Mouse (Mus musculus): ENCODE measurements around the gene Bnipl. TPM values are rescaled to one million over a fixed set of nuclear protein-coding genes. Genes with fewer than 3 reads are reported as not detected.

Bnipl gene
- total RNA-seq, 2 experiments from 2014 or later, result not detected

DNA sequence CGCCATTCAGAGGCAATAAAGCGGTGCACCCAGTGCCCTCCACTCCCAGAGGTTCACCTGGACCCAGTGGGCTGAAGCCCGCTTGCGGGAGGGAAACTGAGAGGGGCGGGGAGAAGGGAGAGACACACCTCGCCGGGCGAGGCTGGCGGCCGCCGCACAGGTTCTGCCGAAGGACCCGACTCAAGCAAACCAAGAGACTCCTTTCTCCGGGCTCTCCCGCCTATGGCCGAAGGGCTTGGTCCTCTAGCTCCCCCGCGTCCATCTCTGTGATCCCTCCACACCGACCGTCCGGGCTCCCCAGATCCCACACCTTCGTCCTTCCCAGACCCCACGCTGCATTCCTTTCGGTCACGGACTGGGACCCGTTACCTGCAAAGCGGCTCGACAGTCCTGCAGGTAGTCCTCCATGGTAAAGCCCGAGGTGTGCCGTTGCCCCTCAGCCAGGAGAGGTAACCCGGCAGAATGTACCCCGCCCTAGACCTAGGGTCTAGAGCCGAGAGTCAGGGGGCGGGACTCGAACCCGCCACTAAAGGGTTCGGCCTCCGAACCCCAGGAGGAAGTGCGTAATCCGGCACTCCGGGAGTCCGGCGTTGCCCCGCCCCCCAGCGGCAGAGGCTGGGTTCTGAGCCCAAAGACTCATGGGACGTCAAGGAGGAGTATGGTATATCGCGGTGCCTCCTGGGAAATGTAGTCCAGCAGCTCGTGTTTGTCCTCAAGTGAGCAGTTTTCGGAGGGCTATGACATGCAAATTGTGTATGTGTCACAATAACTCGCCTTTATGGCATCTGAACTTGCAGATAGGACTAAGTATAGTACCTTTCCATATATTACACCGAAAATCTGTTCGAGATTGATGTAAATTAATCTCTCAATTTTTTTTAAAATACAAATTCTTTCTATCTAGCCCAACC, 30.5 kb upstream of the Bnipl start, which contains the start of the genes Mindy1 and Prune1:
Gene Mindy1, plus strand, starts transcription at position 130 of the 911 bp plus-strand sequence.
Gene Prune1, minus strand, starts transcription at position 861 of the 911 bp plus-strand sequence.
- peak; percentile 75 for ATAC-seq (replicated peaks; ENCODE audit: poor library complexity)

DNA sequence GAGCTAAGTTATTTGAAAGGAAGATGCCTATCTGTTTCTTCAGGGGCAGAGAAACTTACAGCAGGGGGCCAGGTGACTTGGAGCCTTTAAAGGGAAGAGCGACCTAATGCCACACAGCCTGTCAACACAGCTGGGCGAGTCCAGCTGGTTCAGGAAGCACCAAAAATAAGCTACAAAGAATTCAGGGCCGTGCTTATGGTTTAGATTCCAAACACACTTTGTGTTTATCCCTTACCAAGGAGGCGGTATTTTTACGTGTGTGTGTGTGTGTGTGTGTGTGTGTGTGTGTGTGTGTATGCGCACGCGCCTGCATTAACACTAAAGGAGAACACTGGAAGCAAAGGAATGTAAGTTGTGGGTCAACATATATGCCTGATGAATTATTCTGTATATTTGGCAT, 29.8 kb upstream of the Bnipl start:
- no peak for ATAC-seq (replicated peaks; ENCODE audit: poor library complexity)

DNA sequence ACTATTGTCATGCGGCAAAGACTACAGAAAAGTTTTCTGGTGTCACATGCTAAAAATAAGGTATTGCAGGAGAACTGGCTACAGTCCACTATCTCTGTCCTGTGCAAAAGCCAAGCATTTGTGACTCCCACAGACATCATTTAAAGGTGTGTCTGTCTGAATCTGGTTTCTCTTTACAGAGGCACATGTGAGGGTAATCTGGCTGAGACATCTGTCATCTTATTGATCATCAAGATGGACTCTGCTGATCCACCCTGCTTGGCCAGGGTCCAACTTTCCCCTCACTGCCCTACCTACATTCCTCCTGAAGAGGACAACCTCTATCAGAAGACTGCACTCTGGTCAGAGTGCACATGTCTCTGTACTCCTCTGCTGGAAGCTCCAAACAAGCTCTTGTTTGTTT, 26.2 kb upstream of the Bnipl start:
- ATAC-seq (replicated peaks; ENCODE audit: poor library complexity), result no peak

DNA sequence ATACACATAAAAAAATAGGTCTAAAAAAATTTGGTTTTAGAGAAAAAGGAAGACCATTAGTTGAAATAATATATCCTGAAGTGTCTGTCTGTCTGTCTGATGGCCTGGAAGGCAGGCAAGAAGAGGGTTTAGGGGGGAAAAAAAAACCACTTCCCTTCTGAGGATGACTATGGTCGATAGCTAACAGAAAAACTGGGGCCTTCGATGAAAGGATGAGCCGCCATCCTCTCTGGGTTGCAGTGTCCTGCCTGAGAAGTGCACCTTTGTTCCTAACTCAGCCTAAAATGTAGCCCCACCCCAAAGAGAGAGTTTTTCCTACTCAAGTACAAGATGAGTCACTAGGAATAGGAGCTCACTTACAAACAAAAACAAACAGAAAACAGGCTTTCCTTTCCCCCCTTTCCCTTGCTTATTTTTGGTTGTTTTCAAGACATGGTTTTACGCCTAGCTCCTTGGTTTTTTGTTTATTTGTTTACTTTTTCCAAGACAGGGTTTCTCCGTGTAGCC, 25.5 kb upstream of the Bnipl start:
- no peak for ATAC-seq (replicated peaks; ENCODE audit: poor library complexity)

DNA sequence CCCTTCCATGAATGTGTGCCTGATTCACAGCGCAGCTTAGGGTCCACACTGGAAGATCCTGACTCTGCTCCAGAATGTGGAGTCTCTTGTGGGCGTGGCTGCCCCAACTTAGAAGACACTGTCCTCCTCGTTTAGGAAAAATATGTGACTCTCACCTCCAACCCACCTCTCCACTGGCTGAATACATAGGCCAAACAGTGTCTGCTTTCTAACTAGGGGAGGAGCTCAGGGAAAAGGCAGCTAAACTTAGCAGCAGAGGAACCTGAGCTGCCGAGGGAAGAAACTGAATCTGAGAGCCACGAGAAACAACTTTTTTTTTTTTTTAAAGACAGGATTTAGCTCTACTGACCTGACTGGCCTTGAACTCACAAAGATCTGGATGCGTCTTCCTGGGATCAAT, 24.2 kb upstream of the Bnipl start:
- ATAC-seq (replicated peaks; ENCODE audit: poor library complexity), result no peak

DNA sequence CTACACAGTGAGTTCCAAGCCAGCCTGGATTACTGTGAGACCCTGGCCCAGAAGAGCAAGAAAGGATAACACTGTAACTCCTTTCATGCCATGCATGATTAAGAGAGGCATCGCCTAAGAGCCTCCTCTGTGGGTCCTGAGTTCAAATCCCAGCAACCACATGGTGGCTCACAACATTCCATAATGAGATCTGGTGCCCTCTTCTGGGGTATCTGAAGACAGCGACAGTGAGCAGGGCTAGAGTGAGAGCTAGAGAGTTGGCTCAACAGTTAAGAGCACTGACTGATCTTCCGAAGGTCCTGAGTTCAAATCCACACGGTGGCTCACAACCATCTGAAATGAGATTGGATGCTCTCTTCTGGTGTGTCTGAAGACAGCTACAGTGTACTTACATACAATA, 23.5 kb upstream of the Bnipl start:
- ATAC-seq (replicated peaks; ENCODE audit: poor library complexity), result no peak

DNA sequence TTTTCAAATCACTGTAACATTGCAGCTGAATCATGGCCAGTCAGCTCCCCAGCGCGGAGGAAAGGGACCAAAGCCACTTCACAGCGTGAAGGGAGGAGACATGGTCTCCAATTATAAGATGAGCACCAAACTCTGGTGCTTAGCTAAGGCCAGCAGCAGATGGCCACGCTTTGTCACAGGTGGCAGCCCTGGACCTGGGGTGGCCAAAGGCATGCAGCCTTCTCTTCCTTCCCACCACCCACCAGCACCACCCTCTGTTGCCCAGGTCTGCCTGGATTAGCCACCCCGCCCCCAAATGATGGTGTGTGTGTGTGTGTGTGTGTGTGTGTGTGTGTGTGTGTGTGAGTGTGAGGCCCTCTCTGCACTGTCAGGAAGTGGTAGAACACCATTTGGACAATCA, 22.5 kb upstream of the Bnipl start:
- ATAC-seq (replicated peaks; ENCODE audit: poor library complexity), result no peak

DNA sequence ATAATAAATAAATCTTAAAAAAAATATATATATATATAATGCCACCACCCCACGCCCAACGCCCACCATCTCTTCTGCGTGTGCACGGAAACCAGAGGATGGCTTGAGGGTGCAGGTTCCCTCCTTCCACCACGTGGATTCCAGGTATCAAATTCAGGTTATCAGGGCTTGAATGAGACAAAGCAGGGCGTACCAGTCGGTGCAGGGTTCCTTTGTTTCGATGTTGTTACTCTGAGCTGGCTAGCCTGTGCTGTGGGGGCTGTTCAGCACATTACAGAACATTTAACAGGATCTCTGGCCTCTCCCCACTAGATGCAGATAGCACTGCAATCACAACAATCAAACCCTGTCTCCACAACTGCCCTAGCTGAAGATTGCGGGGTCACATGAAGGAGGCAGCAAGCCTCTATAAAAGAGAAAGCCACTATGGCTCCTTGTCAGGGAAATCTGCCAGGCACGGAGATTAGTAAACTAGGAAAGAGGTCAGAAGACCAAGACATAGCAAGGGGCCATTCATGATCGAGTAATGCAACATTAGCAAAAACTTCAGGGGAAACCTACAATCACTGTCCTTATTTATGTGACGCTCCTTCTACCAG, 19.9 kb upstream of the Bnipl start:
- no peak for ATAC-seq (replicated peaks; ENCODE audit: poor library complexity)

DNA sequence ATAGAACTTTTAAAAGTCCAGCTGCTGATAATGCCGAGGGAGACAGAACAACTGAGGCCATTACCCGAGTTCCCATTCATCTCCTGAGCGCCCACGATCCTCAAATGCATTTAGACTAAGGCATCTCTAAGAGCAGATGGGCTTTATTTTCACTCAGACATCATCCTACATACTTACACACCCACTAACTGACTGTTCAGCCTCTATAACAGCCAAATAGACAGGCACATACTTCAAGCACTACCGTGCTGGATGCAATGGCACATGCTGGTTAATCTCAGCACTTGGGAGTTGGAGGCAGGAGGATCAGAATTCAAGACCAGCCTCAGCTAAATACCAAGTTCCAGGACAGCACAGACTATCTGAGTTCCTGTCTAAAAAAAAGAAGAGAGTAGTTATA, 18.8 kb upstream of the Bnipl start:
- no peak for ATAC-seq (replicated peaks; ENCODE audit: poor library complexity)

DNA sequence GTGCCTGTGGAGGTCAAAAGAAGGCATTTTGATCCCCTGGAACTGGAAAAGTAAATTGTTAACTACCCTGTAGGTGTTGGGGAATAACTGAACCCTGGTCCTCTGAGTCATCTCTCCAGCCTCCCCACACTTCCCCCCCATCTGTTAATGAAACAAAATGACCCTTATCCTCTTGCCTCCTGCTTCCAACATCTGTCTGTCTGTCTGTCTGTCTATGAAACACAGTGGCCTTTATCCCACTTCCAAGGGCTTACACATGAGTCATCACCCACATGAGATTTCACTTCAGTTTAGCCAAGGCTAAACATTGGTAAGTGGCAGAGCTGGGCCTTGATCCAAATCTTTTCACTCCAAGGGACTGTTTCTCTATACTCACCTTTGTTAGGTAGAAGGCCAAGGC, 16.9 kb upstream of the Bnipl start:
- ATAC-seq (replicated peaks; ENCODE audit: poor library complexity), result no peak

DNA sequence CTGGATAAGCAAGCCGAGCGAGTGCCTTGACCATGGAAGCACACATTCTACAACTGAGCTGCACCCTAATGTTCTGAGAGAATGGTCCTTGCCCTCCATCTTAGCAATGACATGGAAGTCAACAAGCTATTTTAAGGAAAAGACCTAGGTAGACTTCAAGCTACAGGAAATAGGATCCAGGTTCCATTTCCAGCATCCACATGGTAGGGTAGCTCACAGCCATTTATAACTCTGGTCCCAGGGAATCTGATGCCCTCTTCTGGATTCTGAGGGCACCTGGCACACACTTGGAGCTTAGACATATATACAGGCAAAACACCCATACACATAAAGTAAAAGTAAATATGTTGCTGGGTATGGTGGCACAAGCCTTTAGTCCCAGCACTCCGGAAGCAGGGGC, 15.1 kb upstream of the Bnipl start:
- no peak for ATAC-seq (replicated peaks; ENCODE audit: poor library complexity)

DNA sequence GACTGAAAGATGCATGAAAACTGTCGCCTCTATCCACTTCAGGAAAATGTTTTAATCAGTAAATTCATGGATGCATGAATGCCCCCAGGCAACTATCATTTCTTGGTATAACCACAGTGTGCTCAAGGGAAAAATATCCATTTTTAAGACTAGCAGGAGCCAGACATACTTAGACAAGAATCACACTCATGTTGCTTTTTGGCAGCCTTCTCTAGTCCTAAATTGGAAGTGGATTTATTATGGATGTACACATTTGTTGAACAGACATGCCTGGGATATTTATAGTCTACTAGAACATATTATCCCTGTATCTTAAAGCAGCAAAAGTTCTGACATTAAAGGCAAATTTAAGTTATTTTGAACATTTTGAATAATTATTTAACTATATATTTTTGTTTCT, 13.7 kb upstream of the Bnipl start:
- no peak for ATAC-seq (replicated peaks; ENCODE audit: poor library complexity)

DNA sequence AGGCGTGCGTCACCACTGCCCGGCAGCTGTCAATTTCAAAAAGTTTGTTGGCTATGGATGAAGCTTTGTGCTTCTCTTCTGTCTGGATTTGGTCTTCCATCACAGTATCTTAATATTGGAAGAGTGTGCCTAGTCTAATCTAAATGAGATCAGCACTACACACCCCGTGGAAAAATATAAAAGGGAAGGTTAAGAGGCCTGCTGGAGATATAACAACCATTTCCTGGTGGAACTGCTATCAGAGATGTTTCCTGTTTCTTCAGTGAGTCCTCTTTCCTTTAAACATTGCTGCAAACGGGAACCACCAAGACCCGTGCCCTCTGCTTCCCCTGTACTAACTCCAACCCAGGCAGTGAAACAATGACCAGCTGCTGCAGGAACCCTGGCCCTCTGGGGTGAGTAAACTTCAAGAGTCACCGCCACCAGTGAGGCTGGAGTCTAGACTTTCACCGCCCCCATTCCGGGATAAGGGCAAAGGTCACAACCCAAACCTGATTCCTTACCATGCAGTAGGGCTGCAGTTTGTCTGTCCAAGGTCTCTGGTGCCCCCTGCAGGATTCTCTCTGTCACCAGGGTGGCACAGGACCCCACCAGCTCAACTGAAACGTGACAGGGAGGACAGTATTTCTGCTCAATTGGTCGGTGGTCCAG, 12.2 kb upstream of the Bnipl start:
- peak; percentile 98 for ATAC-seq (replicated peaks; ENCODE audit: poor library complexity)

DNA sequence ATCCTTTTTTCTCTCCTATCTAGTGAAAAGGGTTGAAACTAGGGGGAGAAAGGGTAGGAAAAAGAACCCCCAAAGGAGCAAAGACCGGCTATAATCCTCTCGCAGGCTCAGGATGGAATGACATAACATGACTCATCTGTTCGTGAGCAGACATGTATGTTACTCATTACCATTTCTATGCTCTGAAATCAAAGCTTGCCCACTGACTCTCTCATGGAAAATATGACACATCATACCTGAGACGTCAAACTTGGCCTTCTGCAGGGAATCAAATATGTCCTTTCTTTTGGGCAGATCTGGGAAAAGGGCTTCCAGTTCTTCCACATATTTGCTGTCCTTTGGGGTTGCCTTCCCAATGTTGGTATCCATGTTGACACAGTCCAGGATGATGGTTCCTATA, 11.0 kb upstream of the Bnipl start:
- no peak for ATAC-seq (replicated peaks; ENCODE audit: poor library complexity)

DNA sequence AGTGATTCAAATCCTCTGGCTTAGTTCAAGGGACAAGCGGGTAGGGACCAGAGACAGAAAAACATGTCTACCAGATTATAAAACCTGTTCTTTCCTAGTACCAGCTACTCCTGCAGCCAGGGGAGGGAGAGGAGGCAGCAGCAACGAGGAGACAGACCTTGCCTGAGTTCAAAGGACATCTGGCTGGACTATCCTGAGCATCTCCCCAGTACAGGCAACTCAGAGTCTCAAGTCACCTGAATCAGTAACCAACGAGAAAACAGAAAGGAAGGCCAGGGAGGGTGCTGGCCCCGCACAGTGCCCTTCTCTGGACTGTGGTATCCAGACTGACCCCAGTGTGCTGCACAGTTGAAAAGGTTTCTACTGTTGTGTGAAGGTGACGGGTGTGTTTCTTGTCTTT, 5.9 kb upstream of the Bnipl start:
- no peak for ATAC-seq (replicated peaks; ENCODE audit: poor library complexity)

DNA sequence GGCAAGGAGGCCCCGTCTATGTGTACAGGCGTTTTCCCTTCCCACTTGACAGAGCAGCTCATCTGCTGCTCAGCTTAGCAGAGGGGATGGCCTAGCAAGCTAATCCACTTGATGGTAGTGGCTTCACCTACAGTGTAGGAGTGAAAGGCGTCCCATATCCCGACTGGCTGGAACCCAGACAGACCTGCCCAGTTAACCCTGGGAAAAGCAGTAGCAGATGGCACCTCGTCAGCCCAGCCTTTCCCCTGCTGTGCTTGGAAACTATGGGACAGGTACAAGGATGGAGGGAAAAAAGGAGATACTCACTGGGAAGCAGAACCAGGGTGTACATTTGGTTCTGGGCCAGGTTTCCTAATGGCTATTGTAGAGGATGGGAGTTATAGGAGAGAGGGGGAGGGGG, 632 bp downstream of the Bnipl start:
- no peak for ATAC-seq (replicated peaks; ENCODE audit: poor library complexity)

DNA sequence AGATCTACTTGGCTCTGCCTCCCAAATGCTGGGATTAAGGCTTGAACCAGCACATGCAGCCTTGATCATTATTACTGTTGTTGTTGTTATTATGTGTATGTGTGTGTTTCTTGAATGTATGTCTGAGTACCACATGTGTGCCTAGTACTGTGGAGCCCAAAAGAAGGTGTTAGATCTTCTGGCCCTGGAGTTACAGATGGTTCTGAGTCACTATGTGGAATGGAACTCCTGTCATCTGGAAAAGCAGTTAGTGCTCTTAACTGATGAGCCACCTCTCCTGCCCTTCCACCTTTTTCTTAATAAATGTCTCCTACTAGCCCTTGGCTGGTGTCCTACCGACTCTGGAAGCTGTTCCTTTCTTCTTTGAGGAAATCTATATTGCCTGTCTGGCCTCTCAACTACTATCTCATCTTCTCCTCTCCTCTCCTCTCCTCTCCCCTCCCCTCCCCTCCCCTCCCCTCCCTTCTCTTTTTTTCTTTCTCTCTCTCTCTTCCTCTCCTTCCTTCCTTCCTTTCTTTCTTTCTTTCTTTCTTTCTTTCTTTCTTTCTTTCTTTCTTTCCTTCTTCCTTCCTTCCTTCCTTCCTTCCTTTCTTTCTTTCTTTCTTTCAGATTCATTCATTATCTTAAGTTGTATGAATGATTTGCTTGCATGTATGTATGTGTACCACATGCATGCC, 3.2 kb downstream of the Bnipl start:
- no peak for ATAC-seq (replicated peaks; ENCODE audit: poor library complexity)

DNA sequence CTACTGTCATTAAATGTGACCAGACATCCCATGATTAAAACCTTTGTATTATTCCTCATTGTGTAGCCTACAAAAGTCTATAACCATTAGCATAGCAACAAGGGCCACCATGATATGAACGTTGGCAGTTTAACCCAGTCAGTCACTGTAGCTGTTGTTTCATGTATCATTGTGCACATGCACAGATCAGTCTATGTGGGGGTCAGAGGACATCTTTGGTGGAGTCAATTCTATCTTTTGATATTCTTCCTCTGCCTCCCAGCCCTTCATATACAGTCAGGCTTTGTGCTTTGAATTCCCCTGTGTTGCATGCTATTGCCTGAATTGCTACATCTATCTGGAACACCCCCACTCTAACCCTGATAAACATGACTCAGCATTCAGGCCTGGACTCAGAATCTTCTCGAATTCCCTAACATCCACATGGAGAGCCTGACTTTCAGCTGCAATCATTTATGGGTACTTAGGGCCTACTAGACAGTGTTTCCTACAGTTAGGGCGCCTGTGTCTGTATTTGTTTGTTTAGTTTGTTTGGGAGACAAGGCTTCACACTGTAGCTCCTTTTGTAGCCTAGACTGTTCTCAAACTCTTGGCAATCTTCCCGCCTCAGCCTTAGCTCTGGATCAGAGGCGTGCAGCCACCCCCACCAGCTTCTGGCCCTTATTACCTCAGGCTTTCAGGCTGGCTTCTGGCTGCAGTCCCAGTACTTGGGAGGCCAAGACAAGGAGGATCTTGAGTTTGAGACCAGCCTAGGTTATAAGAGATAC, 4.3 kb downstream of the Bnipl start:
- peak; percentile 89 for ATAC-seq (replicated peaks; ENCODE audit: poor library complexity)

DNA sequence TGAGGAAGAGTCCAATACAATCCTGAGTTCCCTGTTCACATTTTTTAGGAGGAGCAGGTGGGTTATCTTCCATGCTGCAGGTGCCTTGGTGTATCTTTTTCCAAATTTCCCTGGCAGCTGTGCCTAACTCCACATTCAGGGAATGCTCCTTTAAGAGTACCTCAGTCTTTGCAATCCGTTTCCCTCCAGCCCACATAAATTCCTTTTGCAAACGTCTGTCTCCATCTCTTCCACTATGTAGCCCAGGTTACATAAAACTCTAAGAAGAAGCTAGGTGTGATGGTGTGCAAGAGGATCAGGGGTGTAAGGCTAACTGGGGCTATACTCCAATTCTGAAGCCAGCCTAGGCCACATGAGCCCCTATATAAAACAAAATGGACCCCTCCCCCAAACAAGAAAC, 7.9 kb downstream of the Bnipl start:
- ATAC-seq (replicated peaks; ENCODE audit: poor library complexity), result no peak

DNA sequence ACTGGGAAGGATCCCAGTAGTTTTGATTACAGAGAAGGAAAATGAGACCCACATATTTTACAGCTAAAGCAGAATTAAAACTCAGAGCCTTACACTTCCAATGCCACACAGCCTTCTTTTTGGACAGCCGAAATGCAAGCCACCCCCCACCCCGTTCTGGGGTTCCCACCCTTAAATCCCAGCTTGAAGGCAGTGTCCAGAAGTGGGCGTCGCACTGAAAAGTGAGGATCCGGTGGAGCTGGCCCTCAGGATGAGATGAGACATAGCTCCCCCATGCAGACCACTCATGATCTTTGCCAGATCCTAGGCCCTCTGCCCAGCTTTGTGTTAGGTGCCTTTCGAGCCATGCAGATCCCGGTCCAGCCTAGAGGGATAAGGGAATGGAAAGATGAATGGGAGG, 9.5 kb downstream of the Bnipl start, which contains the start of gene Gm128:
Gene Gm128, minus strand, starts transcription at position 101 of the 400 bp plus-strand sequence.
- no peak for ATAC-seq (replicated peaks; ENCODE audit: poor library complexity)

All from megakaryocyte progenitor cell, adult 5-6 weeks (primary cell).